Mouse (Mus musculus) midbrain, embryonic 14.5 days (tissue): ENCODE measurements at regions not wholly inside any gene's neighbourhood (a gene's known extent, or its start where the extent isn't known, plus 50 kb on each side); places are given as distances from the start of the nearest gene placed in this dataset.
A peak's percentile ranks its signal among the peaks of the same experiment; 100 is the strongest.
"Not testable (repeated sequence)": the region's sequence is repeated elsewhere in the genome, so short reads cannot be mapped to it uniquely, and the experiment has no call there.

Experiments
- ATAC-seq: fragments of 200-750 bp; cut with Nextera tagmentation; 2 replicates; pipeline ENCODE4 v1.8.0; 2017; ENCODE audit warnings: moderate number of reproducible peaks, moderate library complexity; ENCODE audit not compliant: low FRiP score, low TSS enrichment
- DNase-seq: peaks from one replicate; pipeline ENCODE4 v3.0.0-alpha.2; 2015
- H3K27ac ChIP-seq: fragments of 300-500 bp; sonication (generic); replicated peaks from 2 replicates; pipeline ENCODE4 v1.5.1; 2014; ENCODE audit warnings: mild to moderate bottlenecking, low read depth, low read length, moderate library complexity
- H3K27me3 ChIP-seq: fragments of 300-500 bp; sonication (generic); 2 replicates; pipeline ENCODE4 v1.6.1; 2014; ENCODE audit warnings: low read length, control low read depth, mixed read lengths; ENCODE audit not compliant: control insufficient read depth, insufficient read depth
- H3K36me3 ChIP-seq: fragments of 300-500 bp; sonication (generic); 2 replicates; pipeline ENCODE4 v1.6.1; 2014; ENCODE audit warnings: low read length, control low read depth; ENCODE audit not compliant: control insufficient read depth, insufficient read depth
- H3K4me1 ChIP-seq: fragments of 300-500 bp; sonication (generic); 2 replicates; pipeline ENCODE4 v1.6.1; 2014; ENCODE audit warnings: mild to moderate bottlenecking, antibody characterized with exemption, low read length, control low read depth; ENCODE audit not compliant: control insufficient read depth, insufficient read depth
- H3K4me2 ChIP-seq: fragments of 300-500 bp; sonication (generic); 2 replicates; pipeline ENCODE4 v1.6.1; 2014; ENCODE audit warnings: mild to moderate bottlenecking, low read length, moderate library complexity
- H3K4me3 ChIP-seq: fragments of 300-500 bp; sonication (generic); replicated peaks from 2 replicates; pipeline ENCODE4 v1.5.1; 2014; ENCODE audit warnings: low read depth, low read length
- H3K9ac ChIP-seq: fragments of 300-500 bp; sonication (generic); replicated peaks from 2 replicates; pipeline ENCODE4 v1.6.1; 2014; ENCODE audit warnings: mild to moderate bottlenecking, low read length, moderate library complexity
- H3K9me3 ChIP-seq: fragments of 300-500 bp; sonication (generic); 2 replicates; pipeline ENCODE4 v1.6.1; 2016; ENCODE audit warnings: low read length, control low read depth, mixed read lengths; ENCODE audit not compliant: control insufficient read depth
- WGBS: fragments of 180-500 bp; shearing (Covaris S2); extraction: QIAGEN DNeasy Blood & Tissue Kit; methylation state at CpG from one replicate; pipeline ENCODE4 v1.1.7; 2014; 5-methylcytosine and 5-hydroxymethylcytosine counted together

DNA sequence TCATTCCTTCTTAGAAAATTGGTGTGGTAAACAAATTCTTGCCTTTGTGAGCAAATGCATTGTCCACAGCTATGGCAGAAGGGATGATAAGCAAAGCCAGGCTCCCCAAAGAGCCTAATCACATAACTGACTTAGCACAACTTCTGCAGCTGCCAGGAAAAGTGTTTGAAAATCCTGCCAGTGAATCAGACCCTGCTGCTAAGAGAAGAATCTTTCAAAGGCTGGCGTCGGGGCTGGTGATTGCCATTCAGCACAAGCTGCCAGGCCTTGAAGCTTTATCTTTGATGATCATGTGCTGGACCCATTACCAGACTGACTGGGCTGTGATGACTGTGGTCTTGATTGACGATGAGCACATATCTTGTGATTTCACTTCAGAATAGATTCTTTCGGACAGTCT, 713.9 kb upstream of the Tex47 start:
- H3K9ac ChIP-seq, result no peak overlapping the region
- WGBS, result 59% methylated on average over 4 of the region's 4 CpGs
- H3K27me3 ChIP-seq, result no peaks in the 10 kb centered on the region
- DNase-seq (peak; percentile 53), ATAC-seq (no peak)
- H3K36me3 ChIP-seq, result no peaks in the 10 kb centered on the region
- no peaks in the 10 kb centered on the region for H3K4me1 ChIP-seq
- H3K4me3 ChIP-seq, result no peak overlapping the region
- no peaks in the 10 kb centered on the region for H3K9me3 ChIP-seq
- H3K4me2 ChIP-seq, result no peak overlapping the region
- H3K27ac ChIP-seq, result no peak overlapping the region

DNA sequence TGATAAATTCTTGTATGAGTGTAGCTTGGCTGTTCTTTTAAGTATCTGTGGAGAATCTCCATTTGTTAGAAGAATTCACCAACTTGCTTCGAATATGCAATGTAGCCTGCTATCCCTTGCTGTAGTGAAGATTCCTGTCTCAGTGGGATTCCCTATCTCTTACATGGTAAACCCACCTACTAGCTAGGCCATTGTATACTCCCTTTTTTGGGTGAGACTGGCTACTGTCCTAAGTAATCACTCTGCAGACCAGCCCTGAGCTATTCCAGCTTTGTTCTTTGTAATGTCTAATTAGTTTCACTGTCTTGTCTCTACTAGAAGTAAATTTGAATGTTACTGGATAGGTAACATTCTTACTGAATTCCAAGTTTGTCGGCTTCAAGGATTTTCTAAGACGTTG, 692.8 kb upstream of the Tex47 start:
- H3K4me2 ChIP-seq, DNase-seq, H3K9me3 ChIP-seq, H3K9ac ChIP-seq, H3K4me1 ChIP-seq, H3K27ac ChIP-seq, H3K36me3 ChIP-seq, H3K4me3 ChIP-seq, ATAC-seq, H3K27me3 ChIP-seq: not testable (repeated sequence)
- 77% methylated on average over 3 of the region's 3 CpGs for WGBS

DNA sequence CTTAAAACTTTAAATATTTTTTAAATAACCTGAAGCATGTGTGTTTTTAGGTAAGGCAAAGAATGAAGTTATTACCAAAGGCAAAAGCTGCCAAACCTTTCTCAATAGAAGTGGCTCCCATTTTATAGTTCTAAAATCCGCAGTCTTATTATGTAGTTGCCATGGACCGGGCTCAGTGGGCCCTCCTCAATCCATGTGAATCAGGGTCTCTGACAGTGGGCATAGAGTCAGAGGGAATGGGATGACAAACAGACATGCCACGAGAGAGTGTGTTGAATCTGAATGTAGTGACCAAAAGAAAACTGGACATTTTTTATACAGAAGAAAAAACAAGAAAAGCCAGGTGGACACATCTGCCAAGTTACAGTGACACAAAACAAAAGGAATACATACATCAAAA, 659.0 kb upstream of the Tex47 start:
- Histone ChIP-seq H3K9ac (no peak overlapping the region), H3K9me3 (no peaks in the 10 kb centered on the region), H3K27me3 (no peaks in the 10 kb centered on the region), H3K4me3 (no peak overlapping the region), H3K36me3 (no peaks in the 10 kb centered on the region), H3K4me2 (no peak overlapping the region), H3K27ac (no peak overlapping the region), H3K4me1 (no peaks in the 10 kb centered on the region)
- WGBS, result 43% methylated on average over 3 of the region's 3 CpGs
- DNase-seq (no peak), ATAC-seq (no peak)

DNA sequence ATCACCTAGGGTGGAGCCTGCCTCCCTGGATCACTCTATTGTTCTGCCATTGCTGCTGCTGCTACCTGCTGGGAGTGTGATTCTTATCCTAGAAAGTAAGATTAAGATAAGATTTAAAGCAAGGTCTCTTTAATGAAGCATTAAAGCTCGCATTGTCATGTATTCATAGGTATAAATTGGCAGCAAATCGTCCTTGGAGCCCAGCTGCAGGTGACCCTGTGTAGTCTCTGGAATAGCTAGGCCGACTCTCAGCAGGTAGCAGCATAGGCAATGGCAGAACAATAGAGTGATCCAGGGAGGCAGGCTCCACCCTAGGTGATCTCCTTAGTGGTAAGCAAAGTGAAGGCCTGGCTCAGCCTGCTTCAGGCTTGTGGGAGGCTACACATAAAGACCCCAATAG, 627.7 kb upstream of the Tex47 start:
- H3K9ac ChIP-seq, H3K36me3 ChIP-seq, ATAC-seq, H3K4me3 ChIP-seq, H3K4me2 ChIP-seq, H3K27me3 ChIP-seq, H3K4me1 ChIP-seq, H3K9me3 ChIP-seq, H3K27ac ChIP-seq, DNase-seq: not testable (repeated sequence)
- WGBS, result 43% methylated on average over 3 of the region's 3 CpGs

DNA sequence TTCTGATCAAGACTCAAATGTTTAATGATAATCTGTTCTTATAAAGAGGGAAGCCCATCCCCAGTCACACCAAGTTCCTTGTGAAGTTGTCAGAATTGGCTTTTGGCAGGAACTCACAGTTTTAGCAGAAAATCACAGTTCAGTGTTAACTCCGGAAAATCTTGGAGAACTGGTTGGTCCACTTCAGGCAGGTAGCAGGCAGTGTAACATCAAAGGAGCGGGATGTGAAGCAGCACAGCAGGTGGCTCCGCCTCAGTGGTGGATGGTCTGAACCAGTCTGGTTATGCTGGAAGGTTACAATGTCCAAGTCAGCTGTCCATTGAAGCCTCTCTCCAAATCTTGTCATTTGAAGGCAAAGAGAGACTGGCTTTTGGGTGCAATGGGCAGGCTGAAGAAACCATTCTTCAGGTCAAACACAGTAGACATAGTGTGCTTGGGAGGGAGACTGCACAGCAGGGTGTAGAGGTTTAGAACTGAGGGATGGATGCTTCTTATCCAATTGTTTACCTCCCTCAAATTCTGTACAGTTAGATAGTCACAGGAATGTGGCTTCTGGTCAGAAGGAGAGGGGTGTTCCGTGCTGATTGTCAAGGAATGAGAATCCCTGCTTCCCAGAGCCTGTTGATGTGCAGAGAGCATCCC, 594.1 kb upstream of the Tex47 start:
- Histone ChIP-seq H3K4me3 (no peak overlapping the region), H3K36me3 (no peaks in the 10 kb centered on the region), H3K9ac (no peak overlapping the region), H3K27me3 (no peaks in the 10 kb centered on the region), H3K4me2 (no peak overlapping the region), H3K9me3 (no peaks in the 10 kb centered on the region), H3K27ac (no peak overlapping the region), H3K4me1 (no peaks in the 10 kb centered on the region)
- DNase-seq (no peak), ATAC-seq (no peak)
- 75% methylated on average over 4 of the region's 4 CpGs for WGBS

DNA sequence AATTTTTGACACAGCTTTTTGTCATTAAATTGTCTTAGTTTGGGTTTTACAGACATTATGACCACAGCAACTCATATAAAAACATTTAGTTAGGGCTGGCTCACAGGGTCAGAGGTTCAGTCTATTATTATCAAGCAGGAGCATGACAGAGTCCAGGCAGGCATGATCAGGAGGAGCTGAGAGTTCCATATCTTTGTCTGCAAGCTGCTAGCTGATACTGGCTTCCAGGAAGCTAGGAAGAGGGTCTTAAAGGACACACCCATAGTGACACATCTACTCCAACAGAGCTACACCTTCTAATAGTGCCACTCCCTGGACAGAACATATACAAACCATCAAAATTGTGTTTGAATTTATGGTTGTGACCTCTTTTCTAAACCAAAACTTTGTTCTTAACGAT, 587.7 kb upstream of the Tex47 start:
- no peaks in the 10 kb centered on the region for H3K9me3 ChIP-seq

DNA sequence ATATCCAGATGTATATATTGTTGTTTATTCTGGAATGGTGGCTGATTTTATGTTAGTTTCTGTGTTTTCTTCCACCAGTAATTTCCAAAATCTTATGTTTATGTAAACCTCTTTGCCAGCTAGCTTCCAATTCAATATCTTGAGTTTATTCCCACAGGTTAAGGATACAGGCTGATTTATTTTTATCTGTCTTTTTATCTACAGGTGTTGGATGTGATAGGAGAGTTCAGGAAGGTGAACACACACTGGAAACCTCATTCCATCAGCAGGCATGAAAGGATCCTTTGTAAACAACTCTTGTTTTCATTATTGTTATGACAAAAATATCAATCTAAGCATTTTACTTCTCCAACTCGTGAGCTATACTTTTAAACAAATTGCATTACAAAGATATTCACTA, 587.3 kb upstream of the Tex47 start:
- WGBS, result 84% methylated on average over 1 of the region's 1 CpGs
- Histone ChIP-seq H3K4me2 (no peak overlapping the region), H3K9me3 (no peaks in the 10 kb centered on the region), H3K4me1 (no peaks in the 10 kb centered on the region), H3K9ac (no peak overlapping the region), H3K4me3 (no peak overlapping the region), H3K27ac (no peak overlapping the region), H3K27me3 (no peaks in the 10 kb centered on the region), H3K36me3 (no peaks in the 10 kb centered on the region)
- no peak for DNase-seq
- no peak for ATAC-seq

More for the DNA sequence above, 587.7 kb upstream of the Tex47 start:
- Histone ChIP-seq H3K4me3 (no peak overlapping the region), H3K36me3 (no peaks in the 10 kb centered on the region), H3K9ac (no peak overlapping the region), H3K4me1 (no peaks in the 10 kb centered on the region), H3K27me3 (no peaks in the 10 kb centered on the region), H3K4me2 (no peak overlapping the region), H3K27ac (no peak overlapping the region)
- DNase-seq (no peak), ATAC-seq (no peak)
- WGBS, result 88% methylated on average over 1 of the region's 1 CpGs
